Mouse (Mus musculus) lung, postnatal 14 days (tissue): ENCODE data around the gene Cfap52.

ENCODE experiments used
- DNase-seq: peaks from one replicate; pipeline ENCODE4 v3.0.0; 2021

The Cfap52 gene

GRCm38 (mm10) chr11:67965242-67965883 lies at the start of gene Cfap52:
Gene Cfap52, minus strand, starts transcription at chr11:67965651.
- DNase-seq, result peak; percentile 83

GRCm38 (mm10) chr11:68012207-68012606 lies 46.8 kb upstream of the Cfap52 start:
- no peak for DNase-seq

GRCm38 (mm10) chr11:68009377-68009776 lies 43.9 kb upstream of the Cfap52 start:
- DNase-seq, result no peak

GRCm38 (mm10) chr11:68007645-68008044 lies 42.2 kb upstream of the Cfap52 start:
- DNase-seq, result no peak

- DNase-seq, result no peak
These were observed 40.9 kb upstream of the Cfap52 start for GRCm38 (mm10) chr11:68006216-68006789.

- DNase-seq, result peak; percentile 84
These were observed 38.7 kb upstream of the Cfap52 start for GRCm38 (mm10) chr11:68004191-68004590.

- DNase-seq, result no peak
These were observed 34.2 kb upstream of the Cfap52 start for GRCm38 (mm10) chr11:67999629-68000028.

GRCm38 (mm10) chr11:67998905-67999304 lies 33.5 kb upstream of the Cfap52 start:
- DNase-seq, result no peak

GRCm38 (mm10) chr11:67995965-67996364 lies 30.5 kb upstream of the Cfap52 start:
- no peak for DNase-seq

GRCm38 (mm10) chr11:67991240-67991639 lies 25.8 kb upstream of the Cfap52 start:
- no peak for DNase-seq

GRCm38 (mm10) chr11:67983564-67983963 lies 18.1 kb upstream of the Cfap52 start:
- DNase-seq, result no peak

GRCm38 (mm10) chr11:67975252-67975651 lies 9.8 kb upstream of the Cfap52 start:
- DNase-seq, result peak; percentile 18

- DNase-seq, result no peak
These were observed 7.8 kb upstream of the Cfap52 start for GRCm38 (mm10) chr11:67973225-67973624.

- no peak for DNase-seq
These were observed 7.2 kb upstream of the Cfap52 start for GRCm38 (mm10) chr11:67972606-67973005.

GRCm38 (mm10) chr11:67967831-67968230 lies 2.4 kb upstream of the Cfap52 start:
- no peak for DNase-seq

GRCm38 (mm10) chr11:67965905-67966878 lies 741 bp upstream of the Cfap52 start, which contains the start of gene Stx8:
Gene Stx8, plus strand, starts transcription at chr11:67966193.
- DNase-seq, result peak; percentile 98

- DNase-seq, result no peak
These were observed 1.3 kb downstream of the Cfap52 start for GRCm38 (mm10) chr11:67964110-67964509.

GRCm38 (mm10) chr11:67954413-67954812 lies 11.0 kb downstream of the Cfap52 start:
- DNase-seq, result no peak

- DNase-seq, result no peak
These were observed 11.8 kb downstream of the Cfap52 start for GRCm38 (mm10) chr11:67953604-67954003.

- no peak for DNase-seq
These were observed 16.0 kb downstream of the Cfap52 start for GRCm38 (mm10) chr11:67949475-67949874.

- DNase-seq, result no peak
These were observed 17.2 kb downstream of the Cfap52 start for GRCm38 (mm10) chr11:67948229-67948628.

- DNase-seq, result no peak
These were observed 33.3 kb downstream of the Cfap52 start for GRCm38 (mm10) chr11:67932156-67932555.

- no peak for DNase-seq
These were observed 38.9 kb downstream of the Cfap52 start for GRCm38 (mm10) chr11:67926348-67927055.
